Mouse (Mus musculus) heart, adult 2 months (tissue): ENCODE measurements at regions not wholly inside any gene's neighbourhood (a gene's known extent, or its start where the extent isn't known, plus 50 kb on each side); places are given as distances from the start of the nearest gene placed in this dataset.

Experiments
- CTCF ChIP-seq: fragments of 200-600 bp; IDR thresholded peaks from 2 replicates; pipeline ENCODE4 v1.8.1; 2022; ENCODE audit warnings: antibody characterized with exemption, mild to moderate bottlenecking, moderate library complexity
- EP300 ChIP-seq: fragments of 200-500 bp; IDR thresholded peaks from 2 replicates; pipeline ENCODE4 v1.6.1; 2011; ENCODE audit warnings: low read depth, low read length, control low read depth; ENCODE audit not compliant: insufficient read depth
- POLR2A ChIP-seq: fragments of 200-500 bp; IDR thresholded peaks from 2 replicates; pipeline ENCODE4 v1.6.1; 2011; ENCODE audit warnings: mild to moderate bottlenecking, low read depth, low read length, control low read depth; ENCODE audit not compliant: insufficient read depth

DNA sequence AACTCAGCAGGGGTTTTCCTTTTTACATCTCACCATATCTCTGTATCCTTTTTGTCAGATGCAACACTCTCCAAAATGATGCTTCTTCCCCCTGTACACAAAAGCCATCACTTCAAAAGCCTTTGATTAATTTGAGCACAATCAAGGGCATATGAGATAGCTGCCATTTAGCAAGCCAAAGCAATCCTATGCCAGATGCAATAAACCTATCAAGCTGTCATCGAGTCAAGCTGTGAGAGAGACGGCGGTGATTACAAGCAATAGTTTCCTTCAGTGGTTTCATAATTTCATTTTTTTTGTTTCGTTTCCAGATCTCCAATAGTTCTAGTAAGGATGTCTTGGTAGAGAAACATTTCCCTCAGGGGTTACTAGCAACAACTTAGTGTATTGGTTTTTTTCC, 314.4 kb upstream of the Tenm3 start:
- TF ChIP-seq CTCF (no peak), EP300 (no peak), POLR2A (no peak)
